Mouse (Mus musculus) embryonic facial prominence, embryonic 11.5 days (tissue): ENCODE measurements around the gene Psors1c2. TPM values are rescaled to one million over a fixed set of nuclear protein-coding genes. Genes with fewer than 3 reads are reported as not detected.

Source experiments
- ATAC-seq: fragments of 200-750 bp; cut with Nextera tagmentation; replicated peaks from 2 replicates; pipeline ENCODE4 v1.8.0; 2017; ENCODE audit warnings: low read depth; ENCODE audit not compliant: insufficient number of reproducible peaks, low FRiP score, low TSS enrichment
- DNase-seq: peaks from one replicate; pipeline ENCODE4 v3.0.0-alpha.2; 2015; ENCODE audit warnings: low spot score
- H3K27ac ChIP-seq: fragments of 300-500 bp; sonication (generic); replicated peaks from 2 replicates; pipeline ENCODE4 v1.5.1; 2014; ENCODE audit warnings: mild to moderate bottlenecking, low read depth, low read length, control low read depth
- H3K27me3 ChIP-seq: fragments of 300-500 bp; sonication (generic); 2 replicates; pipeline ENCODE4 v1.6.1; 2014; ENCODE audit warnings: mild to moderate bottlenecking, low read length, moderate library complexity, mixed read lengths; ENCODE audit not compliant: control insufficient read depth, insufficient read depth
- H3K36me3 ChIP-seq: fragments of 300-500 bp; sonication (generic); replicated peaks from 2 replicates; pipeline ENCODE4 v1.6.1; 2014; ENCODE audit warnings: low read depth, mild to moderate bottlenecking, low read length, moderate library complexity, mixed read lengths; ENCODE audit not compliant: control insufficient read depth, insufficient read depth
- H3K4me1 ChIP-seq: fragments of 300-500 bp; sonication (generic); 2 replicates; pipeline ENCODE4 v1.6.1; 2014; ENCODE audit warnings: low read length, mixed read lengths; ENCODE audit not compliant: control insufficient read depth, insufficient read depth
- H3K4me2 ChIP-seq: fragments of 300-500 bp; sonication (generic); 2 replicates; pipeline ENCODE4 v1.6.1; 2014; ENCODE audit warnings: low read depth, mild to moderate bottlenecking, control low read depth, low read length, moderate library complexity
- H3K4me3 ChIP-seq: fragments of 300-500 bp; sonication (generic); 2 replicates; pipeline ENCODE4 v1.5.1; 2014; ENCODE audit warnings: low read depth, low read length, control low read depth
- H3K9ac ChIP-seq: fragments of 300-500 bp; sonication (generic); replicated peaks from 2 replicates; pipeline ENCODE4 v1.6.1; 2014; ENCODE audit warnings: mild to moderate bottlenecking, control low read depth, low read length
- H3K9me3 ChIP-seq: fragments of 300-500 bp; sonication (generic); replicated peaks from 2 replicates; pipeline ENCODE4 v1.6.1; 2016; ENCODE audit warnings: mild to moderate bottlenecking, low read length, inconsistent platforms, mixed read lengths; ENCODE audit not compliant: control insufficient read depth
- WGBS: fragments of 180-500 bp; shearing (Covaris S2); extraction: QIAGEN DNeasy Blood & Tissue Kit; methylation state at CpG from one replicate; pipeline ENCODE4 v1.1.7; 2014; 5-methylcytosine and 5-hydroxymethylcytosine counted together
- polyA plus RNA-seq: library from polyadenylated mRNA; unstranded; fragments of >200 nt; fragmentation: Nextera tagmentation; extraction: Ambion mirVana; gene quantifications from 2 replicates; pipeline ENCODE4 v1.2.1, GENCODE M21; 2014

Psors1c2 gene
- polyA plus RNA-seq = 0.60 and 1.0 TPM in 2 replicates

GRCm38 (mm10) chr17:35532901-35533300, at the start of gene Psors1c2:
TSS of gene Psors1c2 (plus strand) at chr17:35533201.
- H3K27me3 ChIP-seq = no peaks in the 10 kb centered on the region
- WGBS = 35% methylated on average over 7 of the region's 7 CpGs
- ATAC-seq (no peak), DNase-seq (no peak)
- H3K4me2 ChIP-seq = no peak within 1 kb of the TSS
- H3K4me1 ChIP-seq = no peaks in the 10 kb centered on the region
- H3K9me3 ChIP-seq = no peaks in the 10 kb centered on the region
- H3K36me3 ChIP-seq = no peaks in the 10 kb centered on the region
- H3K27ac ChIP-seq = no peak within 1 kb of the TSS
- H3K4me3 ChIP-seq = no peak within 1 kb of the TSS
- no peak within 1 kb of the TSS for H3K9ac ChIP-seq

GRCm38 (mm10) chr17:35484066-35484465, 48.9 kb upstream of the Psors1c2 start:
- no peaks in the 10 kb centered on the region for H3K9me3 ChIP-seq
- 1% methylated on average over 9 of the region's 9 CpGs for WGBS
- no peaks in the 10 kb centered on the region for H3K4me1 ChIP-seq
- no peaks in the 10 kb centered on the region for H3K36me3 ChIP-seq
- H3K4me3 ChIP-seq = no peak overlapping the region
- DNase-seq = peak; percentile 74
- H3K27me3 ChIP-seq = no peaks in the 10 kb centered on the region
- no peak overlapping the region for H3K27ac ChIP-seq
- no peak for ATAC-seq
- no peak overlapping the region for H3K9ac ChIP-seq
- no peak overlapping the region for H3K4me2 ChIP-seq

GRCm38 (mm10) chr17:35485702-35486101, 47.3 kb upstream of the Psors1c2 start:
- ATAC-seq = no peak
- Histone ChIP-seq H3K9ac (no peak overlapping the region), H3K36me3 (no peaks in the 10 kb centered on the region), H3K9me3 (no peaks in the 10 kb centered on the region), H3K4me3 (no peak overlapping the region), H3K4me1 (no peaks in the 10 kb centered on the region), H3K4me2 (no peak overlapping the region), H3K27me3 (no peaks in the 10 kb centered on the region; the same call in 1 of the 2 replicates), H3K27ac (no peak overlapping the region)
- WGBS = 26% methylated on average over 4 of the region's 4 CpGs
- no peak for DNase-seq

- Histone ChIP-seq H3K9ac (no peak overlapping the region), H3K4me3 (no peak overlapping the region), H3K36me3 (no peaks in the 10 kb centered on the region), H3K9me3 (no peaks in the 10 kb centered on the region), H3K27ac (no peak overlapping the region), H3K4me2 (no peak overlapping the region), H3K4me1 (no peaks in the 10 kb centered on the region), H3K27me3 (no peaks in the 10 kb centered on the region; the same call in 1 of the 2 replicates)
- ATAC-seq = no peak
- 52% methylated on average over 10 of the region's 10 CpGs for WGBS
- DNase-seq = no peak
These were observed 46.3 kb upstream of the Psors1c2 start for GRCm38 (mm10) chr17:35486726-35487125.

GRCm38 (mm10) chr17:35488041-35488440, 45.0 kb upstream of the Psors1c2 start:
- H3K36me3 ChIP-seq = no peaks in the 10 kb centered on the region
- ATAC-seq (no peak), DNase-seq (no peak)
- WGBS = 94% methylated on average over 2 of the region's 2 CpGs
- H3K9ac ChIP-seq = no peak overlapping the region
- no peaks in the 10 kb centered on the region for H3K9me3 ChIP-seq
- no peak overlapping the region for H3K4me3 ChIP-seq
- H3K4me1 ChIP-seq = no peaks in the 10 kb centered on the region
- H3K27me3 ChIP-seq = no peaks in the 10 kb centered on the region; the same call in 1 of the 2 replicates
- no peak overlapping the region for H3K4me2 ChIP-seq
- no peak overlapping the region for H3K27ac ChIP-seq

GRCm38 (mm10) chr17:35490320-35490719, 42.7 kb upstream of the Psors1c2 start:
- no peaks in the 10 kb centered on the region for H3K4me1 ChIP-seq
- ATAC-seq = no peak
- no peak overlapping the region for H3K4me3 ChIP-seq
- H3K9ac ChIP-seq = no peak overlapping the region
- no peaks in the 10 kb centered on the region for H3K36me3 ChIP-seq
- H3K27ac ChIP-seq = no peak overlapping the region
- no peaks in the 10 kb centered on the region; the same call in 1 of the 2 replicates for H3K27me3 ChIP-seq
- H3K4me2 ChIP-seq = no peak overlapping the region
- no peaks in the 10 kb centered on the region for H3K9me3 ChIP-seq
- DNase-seq = no peak
- WGBS = 55% methylated on average over 5 of the region's 5 CpGs

GRCm38 (mm10) chr17:35497124-35497523, 35.9 kb upstream of the Psors1c2 start:
- 90% methylated on average over 7 of the region's 7 CpGs for WGBS
- no peak for DNase-seq
- no peak overlapping the region for H3K27ac ChIP-seq
- ATAC-seq = no peak
- H3K4me1 ChIP-seq = no peaks in the 10 kb centered on the region
- no peaks in the 10 kb centered on the region for H3K36me3 ChIP-seq
- no peaks in the 10 kb centered on the region for H3K27me3 ChIP-seq
- no peak overlapping the region for H3K4me3 ChIP-seq
- H3K9me3 ChIP-seq = no peaks in the 10 kb centered on the region
- H3K9ac ChIP-seq = no peak overlapping the region
- no peak overlapping the region for H3K4me2 ChIP-seq

GRCm38 (mm10) chr17:35502226-35502625, 30.8 kb upstream of the Psors1c2 start:
- WGBS = 2% methylated on average over 6 of the region's 6 CpGs
- ATAC-seq = peak; percentile 73; the same call in 1 of the 2 replicates
- Histone ChIP-seq H3K4me2 (no peak overlapping the region), H3K9me3 (no peaks in the 10 kb centered on the region), H3K27me3 (peaks cover 18% of the 10 kb centered on the region), H3K36me3 (no peaks in the 10 kb centered on the region), H3K27ac (peak overlapping the region; percentile 25; the same call in 1 of the 2 replicates), H3K4me1 (no peaks in the 10 kb centered on the region), H3K4me3 (no peak overlapping the region), H3K9ac (peak overlapping the region; percentile 5; the same call in 1 of the 2 replicates)
- DNase-seq = peak; percentile 80
